Mouse (Mus musculus) forebrain, embryonic 14.5 days (tissue): ENCODE results near the gene Ranbp3. TPM values are rescaled to one million over a fixed set of nuclear protein-coding genes. Genes with fewer than 3 reads are reported as not detected.

Source experiments
- ATAC-seq: fragments of 200-750 bp; cut with Nextera tagmentation; 2 replicates; pipeline ENCODE4 v1.8.0; 2017; ENCODE audit warnings: mild to moderate bottlenecking, moderate library complexity
- DNase-seq: peaks from one replicate; pipeline ENCODE4 v3.0.0-alpha.2; 2015; ENCODE audit warnings: low spot score
- H3K27ac ChIP-seq: fragments of 300-500 bp; sonication (generic); 2 replicates; pipeline ENCODE4 v1.5.1; 2014; ENCODE audit warnings: low read depth, mild to moderate bottlenecking, control low read depth, low read length, moderate library complexity
- H3K27me3 ChIP-seq: fragments of 300-500 bp; sonication (generic); replicated peaks from 2 replicates; pipeline ENCODE4 v1.6.1; 2014; ENCODE audit warnings: low read length, control low read depth, mixed read lengths; ENCODE audit not compliant: control insufficient read depth, insufficient read depth
- H3K36me3 ChIP-seq: fragments of 300-500 bp; sonication (generic); 2 replicates; pipeline ENCODE4 v1.6.1; 2014; ENCODE audit warnings: low read length, control low read depth; ENCODE audit not compliant: control insufficient read depth, insufficient read depth
- H3K4me1 ChIP-seq: fragments of 300-500 bp; sonication (generic); 2 replicates; pipeline ENCODE4 v1.6.1; 2014; ENCODE audit warnings: antibody characterized with exemption, low read length, control low read depth; ENCODE audit not compliant: control insufficient read depth, insufficient read depth
- H3K4me2 ChIP-seq: fragments of 300-500 bp; sonication (generic); 2 replicates; pipeline ENCODE4 v1.6.1; 2014; ENCODE audit warnings: mild to moderate bottlenecking, control low read depth, low read length
- H3K4me3 ChIP-seq: fragments of 300-500 bp; sonication (generic); 2 replicates; pipeline ENCODE4 v1.5.1; 2014; ENCODE audit warnings: low read depth, low read length, control low read depth
- H3K9ac ChIP-seq: fragments of 300-500 bp; sonication (generic); 2 replicates; pipeline ENCODE4 v1.6.1; 2014; ENCODE audit warnings: mild to moderate bottlenecking, low read length, control low read depth, moderate library complexity
- H3K9me3 ChIP-seq: fragments of 300-500 bp; sonication (generic); replicated peaks from 2 replicates; pipeline ENCODE4 v1.6.1; 2016; ENCODE audit warnings: low read length, control low read depth, mixed read lengths; ENCODE audit not compliant: control insufficient read depth
- WGBS: fragments of 180-500 bp; shearing (Covaris S2); extraction: QIAGEN DNeasy Blood & Tissue Kit; methylation state at CpG from one replicate; pipeline ENCODE4 v1.1.7; 2014; 5-methylcytosine and 5-hydroxymethylcytosine counted together
- polyA plus RNA-seq: library from polyadenylated mRNA; unstranded; fragments of >200 nt; fragmentation: Nextera tagmentation; extraction: Ambion mirVana; gene quantifications from 2 replicates; pipeline ENCODE4 v1.2.1, GENCODE M21; 2014

Ranbp3 gene
- polyA plus RNA-seq, 1 experiment from 2014 or later, result 116 TPM

GRCm38 (mm10) chr17:56727659-56728058 is 54.6 kb downstream of the Ranbp3 start:
- Histone ChIP-seq H3K4me3 (no peak overlapping the region), H3K36me3 (peaks cover 17% of the 10 kb centered on the region), H3K27me3 (no peaks in the 10 kb centered on the region), H3K27ac (no peak overlapping the region), H3K4me1 (no peaks in the 10 kb centered on the region), H3K9ac (no peak overlapping the region), H3K4me2 (no peak overlapping the region), H3K9me3 (no peaks in the 10 kb centered on the region)
- ATAC-seq (no peak), DNase-seq (no peak)
- WGBS, result 9% methylated on average over 12 of the region's 12 CpGs

DNA sequence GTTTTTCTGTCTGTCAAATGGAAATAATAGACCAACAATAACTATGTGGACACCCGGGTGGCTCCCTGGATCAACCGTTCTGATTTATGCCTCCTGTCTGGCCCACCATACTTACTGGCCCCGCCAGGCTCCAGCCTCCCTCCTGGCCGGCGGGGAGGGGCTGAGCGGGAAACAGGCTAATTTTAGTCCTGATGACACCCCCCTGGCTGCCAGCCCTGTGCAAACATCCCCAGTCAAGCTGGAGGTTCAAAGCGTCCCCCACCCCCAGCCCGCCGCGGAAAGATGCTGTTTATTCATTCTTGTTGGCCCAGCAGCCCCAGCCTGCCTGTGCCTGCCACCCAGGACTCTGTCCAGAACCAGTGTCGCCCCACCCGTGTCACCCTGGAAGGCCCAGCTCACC is 55.0 kb downstream of the Ranbp3 start:
- Histone ChIP-seq H3K27ac (no peak overlapping the region), H3K4me1 (no peaks in the 10 kb centered on the region), H3K4me2 (no peak overlapping the region), H3K9ac (no peak overlapping the region), H3K36me3 (peaks cover 12% of the 10 kb centered on the region), H3K4me3 (no peak overlapping the region), H3K27me3 (no peaks in the 10 kb centered on the region), H3K9me3 (no peaks in the 10 kb centered on the region)
- WGBS, result 36% methylated on average over 12 of the region's 12 CpGs
- ATAC-seq (no peak), DNase-seq (no peak)

DNA sequence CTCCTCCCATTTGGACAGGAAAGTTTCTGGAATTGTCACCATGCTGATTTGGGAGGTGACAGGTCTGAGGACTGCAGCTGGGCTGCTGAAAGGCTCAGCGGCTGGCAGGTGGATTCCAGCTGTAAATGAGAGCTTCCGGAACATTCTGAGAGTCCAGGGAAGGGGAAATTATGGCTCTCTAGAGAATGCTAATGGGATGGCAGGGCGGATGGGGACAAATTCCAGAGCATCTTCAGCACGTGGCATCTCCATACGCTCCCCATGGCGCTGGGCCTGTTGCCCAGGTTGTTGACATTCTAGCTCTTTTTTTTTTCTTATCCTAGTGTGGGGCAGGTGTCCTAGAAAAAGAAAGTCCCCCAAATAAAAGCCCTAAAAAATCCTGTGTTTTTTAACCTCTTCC is 56.1 kb downstream of the Ranbp3 start:
- Histone ChIP-seq H3K9ac (no peak overlapping the region), H3K9me3 (no peaks in the 10 kb centered on the region), H3K4me1 (no peaks in the 10 kb centered on the region), H3K4me2 (no peak overlapping the region), H3K27me3 (no peaks in the 10 kb centered on the region), H3K36me3 (peaks cover 2% of the 10 kb centered on the region), H3K4me3 (no peak overlapping the region), H3K27ac (no peak overlapping the region)
- 40% methylated on average over 6 of the region's 6 CpGs for WGBS
- ATAC-seq (no peak), DNase-seq (no peak)

DNA sequence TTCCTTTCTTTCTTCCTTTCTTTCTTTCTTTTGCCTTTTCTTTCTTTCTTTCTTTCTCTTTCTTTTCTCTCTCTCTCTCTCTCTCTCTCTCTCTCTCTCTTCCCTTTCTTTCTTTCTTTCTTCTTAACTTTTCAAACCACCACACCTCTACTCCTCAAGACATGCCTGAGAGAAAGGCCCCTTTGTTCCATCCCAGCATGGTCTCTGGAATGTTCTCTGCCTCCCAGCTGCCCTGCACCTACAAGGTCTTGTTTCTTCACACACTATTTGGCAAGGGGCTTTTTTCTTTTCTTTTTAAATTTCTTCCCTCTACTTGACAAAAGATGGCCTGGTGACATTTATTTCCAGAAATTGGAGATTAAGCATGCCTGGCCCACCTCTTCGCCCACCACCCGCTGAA is 56.6 kb downstream of the Ranbp3 start:
- Histone ChIP-seq H3K4me3 (no peak overlapping the region), H3K4me1 (no peaks in the 10 kb centered on the region), H3K36me3 (no peaks in the 10 kb centered on the region; the same call in 1 of the 2 replicates), H3K27me3 (no peaks in the 10 kb centered on the region), H3K4me2 (no peak overlapping the region), H3K9ac (no peak overlapping the region), H3K9me3 (no peaks in the 10 kb centered on the region), H3K27ac (no peak overlapping the region)
- DNase-seq (no peak), ATAC-seq (no peak)
- 13% methylated on average over 2 of the region's 2 CpGs for WGBS

GRCm38 (mm10) chr17:56736534-56736933 is 63.4 kb downstream of the Ranbp3 start:
- DNase-seq, result no peak
- 53% methylated on average over 8 of the region's 8 CpGs for WGBS
- Histone ChIP-seq H3K4me1 (no peaks in the 10 kb centered on the region), H3K9me3 (no peaks in the 10 kb centered on the region), H3K9ac (no peak overlapping the region), H3K4me2 (no peak overlapping the region), H3K27ac (no peak overlapping the region), H3K36me3 (no peaks in the 10 kb centered on the region), H3K27me3 (no peaks in the 10 kb centered on the region), H3K4me3 (no peak overlapping the region)
- no peak for ATAC-seq

GRCm38 (mm10) chr17:56738221-56738620 is 65.1 kb downstream of the Ranbp3 start:
- H3K36me3 ChIP-seq, result no peaks in the 10 kb centered on the region
- H3K27me3 ChIP-seq, result no peaks in the 10 kb centered on the region
- ATAC-seq (no peak), DNase-seq (no peak)
- H3K9me3 ChIP-seq, result no peaks in the 10 kb centered on the region
- no peak overlapping the region for H3K9ac ChIP-seq
- no peak overlapping the region for H3K4me3 ChIP-seq
- no peak overlapping the region for H3K27ac ChIP-seq
- no peak overlapping the region for H3K4me2 ChIP-seq
- whole genome bisulfite sequencing, result 84% methylated on average over 10 of the region's 10 CpGs
- no peaks in the 10 kb centered on the region for H3K4me1 ChIP-seq

- Histone ChIP-seq H3K36me3 (no peaks in the 10 kb centered on the region), H3K27ac (no peak overlapping the region), H3K27me3 (no peaks in the 10 kb centered on the region), H3K4me2 (no peak overlapping the region), H3K9me3 (no peaks in the 10 kb centered on the region), H3K4me1 (no peaks in the 10 kb centered on the region), H3K4me3 (no peak overlapping the region), H3K9ac (no peak overlapping the region)
- 83% methylated on average over 17 of the region's 17 CpGs for WGBS
- ATAC-seq (no peak), DNase-seq (no peak)
Observed at GRCm38 (mm10) chr17:56740118-56740787, 67.2 kb downstream of the Ranbp3 start.

DNA sequence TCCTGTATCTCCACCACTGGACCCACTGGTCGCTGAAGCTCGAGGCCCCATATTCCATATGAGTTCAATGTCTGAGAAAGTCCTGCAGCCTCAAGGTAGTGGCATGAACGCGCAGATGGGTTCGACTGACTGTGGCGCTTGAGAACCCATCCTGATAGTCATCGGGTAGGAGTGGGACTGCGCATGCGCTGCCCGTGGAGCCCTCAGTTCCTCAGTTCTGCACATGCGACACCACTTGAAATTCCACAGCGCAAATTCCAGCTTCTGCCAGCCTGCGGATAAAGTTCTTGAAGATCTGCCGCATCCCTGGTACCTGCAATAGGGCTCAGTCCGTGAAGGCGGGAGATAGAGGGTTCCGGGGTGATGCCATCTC is 67.7 kb downstream of the Ranbp3 start:
- 79% methylated on average over 17 of the region's 17 CpGs for WGBS
- no peaks in the 10 kb centered on the region for H3K36me3 ChIP-seq
- H3K9ac ChIP-seq, result no peak overlapping the region
- no peaks in the 10 kb centered on the region for H3K9me3 ChIP-seq
- no peak overlapping the region for H3K4me2 ChIP-seq
- ATAC-seq, result no peak
- DNase-seq, result no peak
- no peaks in the 10 kb centered on the region for H3K27me3 ChIP-seq
- H3K27ac ChIP-seq, result no peak overlapping the region
- H3K4me3 ChIP-seq, result no peak overlapping the region
- no peaks in the 10 kb centered on the region for H3K4me1 ChIP-seq

- no peak overlapping the region for H3K27ac ChIP-seq
- H3K9me3 ChIP-seq, result no peaks in the 10 kb centered on the region
- ATAC-seq (no peak), DNase-seq (no peak)
- H3K4me1 ChIP-seq, result no peaks in the 10 kb centered on the region
- no peaks in the 10 kb centered on the region for H3K36me3 ChIP-seq
- H3K4me2 ChIP-seq, result no peak overlapping the region
- no peak overlapping the region for H3K9ac ChIP-seq
- no peak overlapping the region for H3K4me3 ChIP-seq
- 69% methylated on average over 5 of the region's 5 CpGs for WGBS
- no peaks in the 10 kb centered on the region for H3K27me3 ChIP-seq
Observed at GRCm38 (mm10) chr17:56744173-56744572, 71.1 kb downstream of the Ranbp3 start.
